Mouse (Mus musculus): Measurements from ENCODE around the gene Cfap46.

Gene Cfap46

GRCm38 (mm10) chr7:139683706-139684552 is at the start of gene Cfap46:
TSS of gene Cfap46 (minus strand) at chr7:139683817.
- DNase-seq = peak; percentile 88

- no peak for DNase-seq
Observed at GRCm38 (mm10) chr7:139731276-139731696, 47.7 kb upstream of the Cfap46 start.

GRCm38 (mm10) chr7:139727072-139727471 is 43.5 kb upstream of the Cfap46 start:
- DNase-seq = no peak

- no peak for DNase-seq
Observed at GRCm38 (mm10) chr7:139725641-139726040, 42.0 kb upstream of the Cfap46 start.

GRCm38 (mm10) chr7:139723986-139724385 is 40.4 kb upstream of the Cfap46 start:
- DNase-seq = no peak

- no peak for DNase-seq
Observed at GRCm38 (mm10) chr7:139721196-139721595, 37.6 kb upstream of the Cfap46 start.

GRCm38 (mm10) chr7:139717781-139718180 is 34.2 kb upstream of the Cfap46 start:
- DNase-seq = no peak

GRCm38 (mm10) chr7:139711821-139712220 is 28.2 kb upstream of the Cfap46 start:
- DNase-seq = no peak

GRCm38 (mm10) chr7:139706411-139707120 is 22.9 kb upstream of the Cfap46 start:
- no peak for DNase-seq

- no peak for DNase-seq
Observed at GRCm38 (mm10) chr7:139705781-139706180, 22.2 kb upstream of the Cfap46 start.

GRCm38 (mm10) chr7:139705081-139705480 is 21.5 kb upstream of the Cfap46 start:
- DNase-seq = no peak

GRCm38 (mm10) chr7:139703826-139704199 is 20.2 kb upstream of the Cfap46 start:
- no peak for DNase-seq

GRCm38 (mm10) chr7:139703146-139703825 is 19.7 kb upstream of the Cfap46 start:
- DNase-seq = peak; percentile 78

- DNase-seq = no peak
Observed at GRCm38 (mm10) chr7:139701651-139702301, 18.2 kb upstream of the Cfap46 start.

- DNase-seq = no peak
Observed at GRCm38 (mm10) chr7:139692641-139693294, 9.2 kb upstream of the Cfap46 start.

- DNase-seq = no peak
Observed at GRCm38 (mm10) chr7:139692211-139692610, 8.6 kb upstream of the Cfap46 start.

GRCm38 (mm10) chr7:139685336-139685735 is 1.7 kb upstream of the Cfap46 start:
- DNase-seq = no peak

GRCm38 (mm10) chr7:139684553-139684929 is 924 bp upstream of the Cfap46 start:
- DNase-seq = peak; percentile 92

GRCm38 (mm10) chr7:139681921-139682598 is 1.6 kb downstream of the Cfap46 start:
- DNase-seq = no peak

GRCm38 (mm10) chr7:139676433-139676832 is 7.2 kb downstream of the Cfap46 start:
- DNase-seq = no peak

GRCm38 (mm10) chr7:139666871-139667270 is 16.7 kb downstream of the Cfap46 start:
- no peak for DNase-seq

GRCm38 (mm10) chr7:139663318-139663717 is 20.3 kb downstream of the Cfap46 start:
- DNase-seq = peak; percentile 23
